Mouse (Mus musculus) thymus, adult 2 months (tissue): Measurements from ENCODE around the gene Pigk.

Source experiments
- CTCF ChIP-seq: fragments of 200-500 bp; IDR thresholded peaks from 2 replicates; pipeline ENCODE4 v1.5.1; 2012; ENCODE audit warnings: mild to moderate bottlenecking, control low read depth, low read length, moderate library complexity, borderline replicate concordance; ENCODE audit not compliant: control insufficient read depth, poor library complexity, insufficient read depth; ENCODE audit errors: extremely low read depth
- POLR2A ChIP-seq: fragments of 200-500 bp; IDR thresholded peaks from 2 replicates; pipeline ENCODE4 v1.6.1; 2012; ENCODE audit warnings: mild to moderate bottlenecking, low read length, control low read depth, moderate library complexity; ENCODE audit not compliant: control insufficient read depth, poor library complexity, insufficient read depth; ENCODE audit errors: extremely low read depth

GRCm38 (mm10) chr3:152881706-152882105, 167.8 kb downstream of the Pigk start:
- no peak for TF ChIP-seq CTCF
- no peak for TF ChIP-seq POLR2A
